Mouse (Mus musculus) brown adipose tissue, adult 24 weeks (tissue): ENCODE measurements around the gene Ctnnd2. TPM values are rescaled to one million over a fixed set of nuclear protein-coding genes. Genes with fewer than 3 reads are reported as not detected.

Experiments
- H3K27ac ChIP-seq: fragments of 200-500 bp; replicated peaks from 2 replicates; pipeline ENCODE4 v1.5.1; 2012; ENCODE audit warnings: low read depth, mild to moderate bottlenecking, low read length
- H3K4me1 ChIP-seq: fragments of 200-500 bp; 2 replicates; pipeline ENCODE4 v1.6.1; 2012; ENCODE audit warnings: low read length, mixed read lengths; ENCODE audit not compliant: control insufficient read depth, insufficient read depth, insufficient read length
- H3K4me3 ChIP-seq: fragments of 200-500 bp; 2 replicates; pipeline ENCODE4 v1.5.1; 2012; ENCODE audit warnings: low read depth, mild to moderate bottlenecking, low read length, moderate library complexity; ENCODE audit not compliant: insufficient read depth
- polyA plus RNA-seq: library from polyadenylated mRNA; stranded (reverse); fragments of >200 nt; gene quantifications from 2 replicates; pipeline ENCODE4 v1.2.4, GENCODE M21; 2012; ENCODE audit not compliant: missing spikeins, insufficient read depth, insufficient read length

Ctnnd2 gene
- polyA plus RNA-seq, 1 experiment, result not detected

DNA sequence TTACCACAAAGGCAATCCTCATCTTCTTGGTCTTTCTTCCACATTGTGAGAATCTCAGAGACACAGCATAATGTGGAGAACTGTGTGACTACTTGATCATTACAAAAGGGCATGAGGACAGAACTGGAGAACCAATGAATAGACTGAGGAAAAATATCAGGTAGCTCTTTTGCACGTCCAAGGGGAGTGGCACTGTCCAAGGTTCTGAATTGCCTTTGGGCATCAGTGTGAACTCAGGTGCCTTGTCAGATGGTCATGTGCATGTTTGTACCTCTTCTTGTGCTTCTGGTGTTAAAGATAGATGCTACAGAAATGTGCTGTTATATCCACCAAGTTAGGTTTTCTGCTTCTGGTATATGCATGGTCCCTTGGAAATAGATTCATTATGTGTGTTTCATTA, 233.9 kb downstream of the Ctnnd2 start:
- H3K27ac ChIP-seq, result no peak overlapping the region
- H3K4me1 ChIP-seq, result no peaks in the 10 kb centered on the region
- H3K4me3 ChIP-seq, result no peak overlapping the region

DNA sequence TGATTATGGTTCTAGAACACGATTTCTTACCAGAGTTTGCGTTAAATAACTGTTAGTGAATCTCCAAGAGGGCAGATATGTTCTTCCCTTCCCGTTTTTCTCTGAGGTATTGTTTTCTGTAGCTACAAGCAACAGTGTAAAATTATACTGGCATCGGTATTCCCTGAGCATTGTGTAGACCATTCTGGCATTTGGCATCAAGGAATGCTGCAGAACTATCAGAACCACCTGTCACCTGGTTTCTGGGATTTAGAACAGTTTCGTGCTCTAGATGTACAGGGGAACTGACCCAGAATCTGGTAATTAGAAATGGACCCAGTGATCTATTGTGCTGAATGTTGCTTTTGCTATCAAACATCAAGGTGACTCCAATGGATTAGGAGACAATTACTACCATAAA, 250.8 kb downstream of the Ctnnd2 start:
- H3K4me1 ChIP-seq, result no peaks in the 10 kb centered on the region
- no peak overlapping the region for H3K4me3 ChIP-seq
- H3K27ac ChIP-seq, result no peak overlapping the region

DNA sequence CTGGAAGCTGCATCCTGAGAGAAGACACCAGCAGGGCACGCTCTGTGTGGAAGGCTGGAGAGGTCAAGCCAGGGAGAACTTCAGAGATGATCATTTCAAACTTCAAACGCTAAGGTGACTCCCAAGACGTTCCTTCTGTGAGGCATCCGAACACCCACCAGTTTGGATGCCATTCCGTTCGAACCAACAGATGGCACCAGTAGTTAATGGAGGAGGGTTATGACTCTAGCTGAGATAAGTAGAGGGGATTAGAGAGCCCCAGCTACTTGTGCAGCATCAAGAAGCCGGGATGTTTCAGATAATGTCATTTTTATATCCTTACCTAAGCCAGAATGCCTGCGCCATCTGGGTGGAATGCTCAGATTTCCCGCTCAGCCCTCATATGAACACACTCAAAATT, 251.9 kb downstream of the Ctnnd2 start:
- no peak overlapping the region for H3K27ac ChIP-seq
- H3K4me1 ChIP-seq, result no peaks in the 10 kb centered on the region
- no peak overlapping the region for H3K4me3 ChIP-seq

DNA sequence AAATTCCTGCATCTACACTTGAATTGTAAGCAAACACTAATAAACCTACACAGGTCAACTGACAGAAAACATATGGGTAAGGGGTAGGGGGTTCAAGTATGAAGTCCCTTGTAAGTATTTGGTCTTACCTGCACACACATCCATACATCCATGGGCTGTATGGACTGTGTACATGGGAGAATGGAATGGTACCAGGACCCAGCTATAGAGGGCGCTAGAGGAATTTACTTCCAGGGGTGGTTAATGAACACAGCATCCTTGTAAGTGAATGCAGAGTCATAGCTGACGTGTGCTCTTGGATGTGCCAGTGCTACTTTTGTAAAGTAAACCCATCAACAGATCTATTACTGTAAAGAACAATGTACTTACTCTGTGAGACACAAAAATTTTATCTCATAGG, 254.9 kb downstream of the Ctnnd2 start:
- H3K27ac ChIP-seq, result no peak overlapping the region
- no peaks in the 10 kb centered on the region for H3K4me1 ChIP-seq
- no peak overlapping the region for H3K4me3 ChIP-seq

DNA sequence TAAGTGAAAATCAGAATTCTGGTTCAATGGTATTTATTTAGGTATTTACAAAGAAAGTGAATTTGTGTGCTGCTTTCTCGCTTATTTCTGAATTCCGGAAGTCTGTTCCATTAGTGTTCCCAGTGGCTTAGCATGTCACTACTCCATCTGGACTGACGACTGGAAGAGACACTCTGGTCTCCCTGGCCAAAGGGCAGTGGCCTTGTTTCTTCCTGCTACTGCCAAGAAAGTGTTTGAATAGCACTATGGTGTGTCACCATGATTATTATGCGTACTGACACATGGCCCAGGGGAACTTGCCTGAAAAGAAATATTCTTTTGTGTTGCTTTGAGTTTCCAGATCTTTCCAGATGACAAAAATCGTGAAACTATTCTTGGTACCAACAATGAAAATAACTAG, 266.7 kb downstream of the Ctnnd2 start:
- Histone ChIP-seq H3K27ac (no peak overlapping the region), H3K4me1 (no peaks in the 10 kb centered on the region), H3K4me3 (no peak overlapping the region)

DNA sequence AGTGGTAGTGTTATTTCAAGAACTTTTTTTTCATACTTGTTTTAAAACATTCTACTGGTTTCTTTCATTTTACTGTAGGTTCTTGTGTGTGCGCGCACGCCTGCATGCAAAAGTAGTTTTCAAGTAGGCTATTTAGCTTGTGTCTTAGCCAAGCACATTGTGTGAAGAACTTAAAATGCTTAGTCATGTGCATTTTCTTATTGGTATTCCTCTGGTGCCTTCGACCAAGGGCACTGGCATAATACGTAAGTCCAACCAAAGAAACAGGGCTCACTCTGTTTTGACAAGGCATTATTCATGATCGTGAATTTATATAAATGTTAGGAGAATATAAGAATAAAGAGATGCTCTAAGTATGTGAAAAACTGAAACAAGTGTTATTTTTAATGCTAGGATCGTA, 278.4 kb downstream of the Ctnnd2 start:
- Histone ChIP-seq H3K4me1 (no peaks in the 10 kb centered on the region), H3K27ac (no peak overlapping the region), H3K4me3 (no peak overlapping the region)

DNA sequence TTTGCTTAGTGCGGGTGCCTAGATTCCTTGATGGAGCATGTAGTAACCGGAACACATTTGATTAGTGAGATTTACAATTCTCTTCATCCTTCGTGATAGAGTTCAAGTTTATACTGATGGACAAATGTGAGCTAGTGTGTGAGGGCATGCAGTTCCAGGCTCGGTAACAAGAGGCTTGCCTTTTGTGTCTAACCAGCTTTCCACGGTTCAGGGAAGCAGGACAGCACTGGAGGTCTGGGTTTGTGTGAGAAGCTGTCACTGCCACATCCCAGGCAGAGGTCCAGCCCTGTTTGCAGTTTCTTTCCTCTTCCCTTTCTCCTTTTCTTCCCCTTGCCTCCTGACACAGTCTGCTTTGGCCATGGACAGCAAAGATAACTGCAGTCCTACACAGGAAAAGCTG, 279.5 kb downstream of the Ctnnd2 start:
- no peak overlapping the region for H3K27ac ChIP-seq
- no peaks in the 10 kb centered on the region for H3K4me1 ChIP-seq
- no peak overlapping the region for H3K4me3 ChIP-seq

DNA sequence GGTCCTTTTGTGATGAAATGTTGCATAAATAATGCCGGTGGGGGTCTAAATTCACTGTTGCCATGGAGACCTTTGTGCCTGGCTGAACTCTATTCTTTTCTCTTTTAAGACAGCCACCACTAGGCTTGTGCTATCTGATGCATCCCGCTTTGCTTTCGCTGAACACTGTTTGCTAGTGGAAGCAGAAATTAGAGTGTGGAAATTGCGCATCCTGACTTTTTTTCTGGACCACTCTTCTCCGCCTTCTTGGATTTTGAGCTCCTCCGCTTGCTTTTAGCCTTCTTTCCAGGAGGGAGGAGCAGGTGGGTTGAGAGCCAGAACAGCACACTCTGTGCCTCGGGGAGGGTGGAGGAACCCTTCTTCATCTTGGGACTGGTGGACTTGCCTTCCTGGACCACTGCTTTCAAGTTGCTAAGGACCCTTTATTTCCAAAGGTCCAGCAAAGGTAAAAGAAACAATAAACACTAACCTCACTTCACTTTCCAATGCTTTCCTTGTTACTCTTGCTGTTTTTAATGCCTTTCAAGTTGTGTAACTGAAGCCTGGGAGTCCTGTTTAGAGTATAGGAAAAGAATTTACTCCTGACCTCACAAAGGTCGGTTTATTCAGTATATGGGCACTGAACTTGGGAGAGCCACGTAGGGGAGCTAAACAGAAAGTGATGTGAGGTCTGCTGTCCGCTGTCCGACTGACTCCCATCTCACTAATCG, 285.3 kb downstream of the Ctnnd2 start:
- Histone ChIP-seq H3K4me3 (no peak overlapping the region), H3K4me1 (no peaks in the 10 kb centered on the region), H3K27ac (no peak overlapping the region)

DNA sequence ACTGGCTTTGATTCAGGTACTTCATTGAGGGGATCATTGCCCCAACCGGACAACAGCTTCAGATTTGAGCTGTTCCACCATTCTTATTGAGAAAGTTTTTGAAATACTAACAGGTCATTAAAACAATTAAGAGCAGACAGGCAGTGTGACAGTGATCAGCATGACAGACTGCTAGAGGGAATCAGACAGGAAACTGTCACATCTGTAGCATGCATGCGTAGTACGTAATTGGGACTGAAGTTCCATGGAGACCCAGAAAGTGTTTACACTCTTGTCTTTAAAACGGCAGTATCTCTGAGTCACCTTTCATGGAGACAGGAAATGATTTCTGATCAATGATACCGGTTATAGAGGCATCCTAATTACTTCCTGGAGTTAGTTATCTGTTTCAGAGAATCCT, 286.3 kb downstream of the Ctnnd2 start:
- Histone ChIP-seq H3K4me1 (no peaks in the 10 kb centered on the region), H3K27ac (no peak overlapping the region), H3K4me3 (no peak overlapping the region)

DNA sequence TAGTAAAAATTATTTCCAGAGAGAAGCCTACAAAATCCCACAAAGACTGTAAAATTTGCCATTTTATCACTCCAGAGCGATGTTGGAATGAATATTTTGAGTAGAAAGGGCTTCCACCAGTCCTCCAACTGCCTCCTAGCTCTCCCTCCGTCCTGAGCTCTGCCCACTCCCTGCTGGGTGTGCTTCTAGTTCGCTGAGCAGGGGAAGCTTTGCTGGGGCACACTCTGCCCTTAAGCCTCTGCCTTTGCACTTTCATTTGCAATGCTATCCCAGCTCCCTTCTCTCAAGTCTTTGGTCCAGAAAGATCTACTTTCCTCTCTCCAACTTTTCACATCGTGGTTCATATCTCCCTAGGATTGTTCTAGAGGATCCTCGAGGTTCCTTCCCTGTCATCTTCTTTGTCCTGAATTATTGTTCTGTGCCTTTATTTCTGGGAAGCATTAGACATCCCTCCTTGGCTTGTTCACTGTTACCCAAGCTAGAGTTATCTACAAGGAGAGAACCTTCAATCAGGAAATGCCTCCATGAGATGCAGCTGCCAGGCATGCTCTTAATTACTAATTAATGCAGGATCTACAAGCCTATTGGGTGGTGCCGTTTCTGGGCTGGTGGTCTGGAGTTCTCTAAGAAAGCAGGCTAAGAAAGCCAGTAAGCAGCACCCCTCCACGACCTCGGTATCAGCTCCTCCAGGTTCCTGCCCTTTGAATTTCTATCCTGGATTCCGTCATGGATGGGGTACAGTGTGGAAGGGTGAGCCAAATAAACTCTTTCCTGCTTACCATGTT, 288.1 kb downstream of the Ctnnd2 start:
- no peak overlapping the region for H3K27ac ChIP-seq
- H3K4me3 ChIP-seq, result no peak overlapping the region
- no peaks in the 10 kb centered on the region for H3K4me1 ChIP-seq

DNA sequence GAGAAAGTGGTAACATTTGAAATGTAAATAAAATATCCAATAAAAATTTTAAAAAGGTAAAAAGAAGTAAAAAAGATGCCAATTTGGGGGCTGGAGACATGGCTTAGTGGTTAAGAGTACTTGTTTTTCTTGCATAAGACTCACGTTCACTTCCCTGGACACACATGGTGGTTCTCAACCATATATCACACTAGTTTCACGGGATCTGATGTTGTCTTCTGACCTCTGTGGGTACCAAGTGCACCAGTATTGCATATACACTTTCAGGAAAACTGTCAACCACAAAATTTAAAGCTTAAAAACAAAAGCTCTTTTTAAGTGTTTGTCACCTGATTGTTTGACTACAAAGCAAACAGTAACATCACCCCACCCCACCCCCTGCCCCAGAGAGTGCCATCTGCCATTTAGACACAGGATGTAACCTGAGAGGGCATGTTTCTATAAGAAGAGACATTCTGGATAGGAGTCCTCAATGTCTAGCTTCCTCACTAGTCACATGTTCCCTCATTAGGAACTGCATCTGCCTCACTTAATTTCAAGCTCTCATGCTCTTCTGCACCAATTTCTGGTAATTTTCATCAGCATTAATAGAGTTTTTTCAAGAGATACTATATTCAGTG, 290.5 kb downstream of the Ctnnd2 start:
- H3K27ac ChIP-seq, result no peak overlapping the region
- no peak overlapping the region for H3K4me3 ChIP-seq
- no peaks in the 10 kb centered on the region for H3K4me1 ChIP-seq

DNA sequence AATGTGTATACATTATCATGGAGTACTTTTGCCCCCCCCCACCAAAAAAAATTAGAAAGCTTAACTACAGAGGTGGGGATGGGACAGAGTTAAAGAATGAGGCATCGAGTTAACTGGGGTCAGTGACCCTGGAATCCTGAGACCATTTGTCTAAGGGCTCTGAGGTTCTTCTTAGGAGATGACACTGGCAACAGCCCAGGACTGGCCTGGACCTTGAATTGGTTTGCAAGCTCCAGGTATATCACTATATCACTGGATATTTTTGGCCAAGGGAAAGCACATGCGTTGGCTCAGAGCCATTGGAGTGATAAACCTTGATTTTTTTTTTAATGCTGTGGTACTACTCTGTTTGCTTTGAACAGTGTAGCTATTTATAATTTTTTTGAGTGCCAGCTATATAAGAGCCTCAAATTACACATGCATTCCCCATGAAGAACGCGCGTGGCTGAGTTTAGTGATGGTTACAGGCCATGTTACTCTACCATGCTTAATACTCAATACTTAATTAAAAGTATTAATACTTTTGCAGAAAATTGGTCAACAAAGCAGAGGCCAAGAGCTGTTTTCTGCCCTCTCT, 291.2 kb downstream of the Ctnnd2 start:
- Histone ChIP-seq H3K4me1 (no peaks in the 10 kb centered on the region), H3K27ac (no peak overlapping the region), H3K4me3 (no peak overlapping the region)

DNA sequence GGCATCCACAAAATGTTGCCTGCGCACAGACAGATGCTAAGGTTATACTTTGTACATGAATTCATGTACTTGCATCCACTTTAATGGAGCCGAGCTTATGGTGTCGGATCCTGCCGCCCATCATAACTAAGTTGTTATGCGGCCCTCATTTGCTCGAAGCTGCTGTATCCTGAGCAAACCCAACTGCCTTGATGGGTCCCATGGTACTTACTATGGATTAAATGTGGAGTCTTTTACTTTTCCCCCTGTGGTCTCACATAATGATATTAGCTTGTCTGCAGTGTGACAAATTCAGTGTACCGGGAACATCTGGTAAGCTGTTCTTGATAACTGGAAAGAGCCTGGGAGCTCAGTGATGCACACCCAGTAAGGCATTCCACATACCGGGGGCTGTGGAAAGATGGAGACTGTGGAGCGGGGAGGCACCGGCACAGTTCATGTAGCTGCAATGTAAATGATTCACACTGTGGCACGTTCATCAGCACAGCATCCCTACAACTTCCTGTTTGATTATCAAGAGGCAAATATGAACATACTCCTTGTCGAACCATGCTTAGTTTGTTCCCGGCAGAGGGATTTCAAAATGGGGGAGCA, 294.7 kb downstream of the Ctnnd2 start:
- Histone ChIP-seq H3K27ac (no peak overlapping the region), H3K4me1 (no peaks in the 10 kb centered on the region), H3K4me3 (no peak overlapping the region)

DNA sequence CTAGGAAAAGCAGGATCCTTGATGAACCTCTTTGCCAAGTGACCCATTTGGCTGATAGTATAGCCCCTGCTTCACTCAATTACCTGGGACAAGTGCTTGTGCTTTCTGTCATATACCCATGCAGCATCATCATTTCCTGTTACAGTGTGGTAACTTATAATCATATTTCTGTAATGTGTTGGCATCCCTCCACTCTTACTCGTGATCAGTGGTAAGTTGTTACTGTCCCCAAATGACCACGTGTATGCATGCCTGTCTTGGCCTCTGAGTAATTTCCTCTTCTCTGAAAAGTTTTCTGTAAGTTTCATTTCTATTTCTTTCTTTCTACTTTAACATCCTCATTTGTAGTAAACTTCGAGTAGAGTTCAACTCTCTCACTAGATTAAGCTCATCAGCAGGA, 296.4 kb downstream of the Ctnnd2 start:
- no peaks in the 10 kb centered on the region for H3K4me1 ChIP-seq

DNA sequence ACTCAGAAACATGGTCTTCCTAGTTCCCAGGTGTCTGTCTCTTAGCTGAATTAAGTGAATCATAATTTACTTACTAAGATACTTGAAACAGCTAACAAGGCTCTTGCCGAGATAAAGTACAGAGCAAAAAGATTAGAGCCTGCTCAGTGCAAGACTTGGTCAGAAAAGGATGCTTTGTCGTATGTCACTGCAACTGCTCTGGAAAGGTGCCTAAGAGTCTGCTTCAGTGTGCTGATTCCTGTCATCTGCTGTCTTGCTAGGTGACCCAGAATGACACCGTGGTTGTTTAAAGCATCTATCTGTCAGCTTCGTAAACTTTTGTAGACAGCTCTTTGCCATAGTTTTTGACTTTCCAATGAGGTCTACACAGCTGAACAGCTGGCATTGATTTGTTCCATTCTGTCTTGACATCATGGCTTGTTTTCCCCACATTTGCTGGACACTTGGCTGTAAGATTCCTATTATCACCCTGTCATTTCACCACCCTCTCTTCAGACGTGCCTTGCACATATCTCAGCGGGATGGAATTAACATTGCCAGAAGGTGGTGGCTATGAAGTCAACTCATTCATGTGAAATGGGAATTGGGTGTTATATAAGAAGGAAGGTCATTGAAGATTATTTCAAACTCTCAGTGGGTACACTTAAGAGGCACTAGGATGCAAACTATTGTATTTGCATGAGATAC, 299.0 kb downstream of the Ctnnd2 start:
- Histone ChIP-seq H3K4me1 (no peaks in the 10 kb centered on the region), H3K4me3 (no peak overlapping the region), H3K27ac (no peak overlapping the region)

More for the DNA sequence above, 296.4 kb downstream of the Ctnnd2 start:
- Histone ChIP-seq H3K27ac (no peak overlapping the region), H3K4me3 (no peak overlapping the region)
